Mouse (Mus musculus) forebrain, embryonic 10.5 days (tissue): ENCODE results near the gene Shox2. TPM values are rescaled to one million over a fixed set of nuclear protein-coding genes. Genes with fewer than 3 reads are reported as not detected.

Experiments
- DNase-seq: peaks from one replicate; pipeline ENCODE4 v3.0.0-alpha.2; 2017; ENCODE audit warnings: low spot score; ENCODE audit errors: extremely low spot score
- H3K27ac ChIP-seq: fragments of 300-500 bp; sonication (generic); 2 replicates; pipeline ENCODE4 v1.5.1; 2016; ENCODE audit warnings: mild to moderate bottlenecking
- H3K27me3 ChIP-seq: fragments of 300-500 bp; sonication (generic); 2 replicates; pipeline ENCODE4 v1.6.1; 2016; ENCODE audit warnings: mild to moderate bottlenecking; ENCODE audit not compliant: poor library complexity, severe bottlenecking
- H3K36me3 ChIP-seq: fragments of 300-500 bp; sonication (generic); replicated peaks from 2 replicates; pipeline ENCODE4 v1.6.1; 2016; ENCODE audit warnings: mild to moderate bottlenecking, moderate library complexity
- H3K4me1 ChIP-seq: fragments of 300-500 bp; sonication (generic); 2 replicates; pipeline ENCODE4 v1.6.1; 2016
- H3K4me3 ChIP-seq: fragments of 300-500 bp; sonication (generic); 2 replicates; pipeline ENCODE4 v1.5.1; 2016; ENCODE audit warnings: mild to moderate bottlenecking, moderate library complexity
- H3K9me3 ChIP-seq: fragments of 300-500 bp; sonication (generic); 2 replicates; pipeline ENCODE4 v1.6.1; 2016; ENCODE audit warnings: mild to moderate bottlenecking, moderate library complexity
- WGBS: fragments of 180-500 bp; shearing (Covaris S2); methylation state at CpG from one replicate; pipeline ENCODE4 v1.1.7; 2016; 5-methylcytosine and 5-hydroxymethylcytosine counted together
- polyA plus RNA-seq: library from polyadenylated mRNA; unstranded; fragments of >200 nt; fragmentation: Nextera tagmentation; extraction: Ambion mirVana; gene quantifications from 2 replicates; pipeline ENCODE4 v1.2.1, GENCODE M21; 2016

Shox2 gene
- 3.4 and 6.6 TPM in 2 replicates for polyA plus RNA-seq

- Histone ChIP-seq H3K4me3 (peak within 1 kb of the TSS; percentile 61), H3K36me3 (no peaks in the 10 kb centered on the region), H3K9me3 (no peaks in the 10 kb centered on the region), H3K27ac (peak within 1 kb of the TSS; percentile 81), H3K27me3 (peaks cover 85% of the 10 kb centered on the region), H3K4me1 (peaks cover 59% of the 10 kb centered on the region)
- peak; percentile 45 for DNase-seq
- 0% methylated on average over 15 of the region's 15 CpGs for WGBS
Observed at GRCm38 (mm10) chr3:66981706-66982105, at the start of gene Shox2. Shox2 (minus strand) TSS chr3:66981771.

- H3K4me1 ChIP-seq: no peaks in the 10 kb centered on the region
- no peak for DNase-seq
- peaks cover 54% of the 10 kb centered on the region for H3K36me3 ChIP-seq
- no peak overlapping the region for H3K27ac ChIP-seq
- WGBS: 92% methylated on average over 1 of the region's 1 CpGs
- no peaks in the 10 kb centered on the region for H3K27me3 ChIP-seq
- H3K9me3 ChIP-seq: no peaks in the 10 kb centered on the region
- H3K4me3 ChIP-seq: no peak overlapping the region
Observed at GRCm38 (mm10) chr3:66996820-66997219, 15.2 kb upstream of the Shox2 start.

DNA sequence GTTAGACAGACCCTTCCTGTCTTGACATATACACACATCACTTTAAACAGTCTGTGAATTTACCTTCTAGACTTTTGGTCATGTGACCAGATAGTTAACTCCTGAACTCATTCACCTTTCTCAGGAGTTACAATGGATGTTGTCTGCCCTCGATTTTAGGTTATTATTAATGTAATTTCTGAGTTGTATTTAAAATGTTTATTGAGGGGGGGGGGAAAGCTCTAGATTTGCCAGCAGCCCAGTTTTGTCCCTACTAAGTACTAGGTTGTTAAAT, 4.7 kb upstream of the Shox2 start:
- H3K9me3 ChIP-seq: no peaks in the 10 kb centered on the region
- peak overlapping the region; percentile 94 for H3K27ac ChIP-seq
- DNase-seq: no peak
- H3K27me3 ChIP-seq: peaks cover 40% of the 10 kb centered on the region
- H3K36me3 ChIP-seq: no peaks in the 10 kb centered on the region
- WGBS: 10% methylated on average over 1 of the region's 1 CpGs
- H3K4me3 ChIP-seq: peak overlapping the region; percentile 84
- peaks cover 27% of the 10 kb centered on the region for H3K4me1 ChIP-seq

DNA sequence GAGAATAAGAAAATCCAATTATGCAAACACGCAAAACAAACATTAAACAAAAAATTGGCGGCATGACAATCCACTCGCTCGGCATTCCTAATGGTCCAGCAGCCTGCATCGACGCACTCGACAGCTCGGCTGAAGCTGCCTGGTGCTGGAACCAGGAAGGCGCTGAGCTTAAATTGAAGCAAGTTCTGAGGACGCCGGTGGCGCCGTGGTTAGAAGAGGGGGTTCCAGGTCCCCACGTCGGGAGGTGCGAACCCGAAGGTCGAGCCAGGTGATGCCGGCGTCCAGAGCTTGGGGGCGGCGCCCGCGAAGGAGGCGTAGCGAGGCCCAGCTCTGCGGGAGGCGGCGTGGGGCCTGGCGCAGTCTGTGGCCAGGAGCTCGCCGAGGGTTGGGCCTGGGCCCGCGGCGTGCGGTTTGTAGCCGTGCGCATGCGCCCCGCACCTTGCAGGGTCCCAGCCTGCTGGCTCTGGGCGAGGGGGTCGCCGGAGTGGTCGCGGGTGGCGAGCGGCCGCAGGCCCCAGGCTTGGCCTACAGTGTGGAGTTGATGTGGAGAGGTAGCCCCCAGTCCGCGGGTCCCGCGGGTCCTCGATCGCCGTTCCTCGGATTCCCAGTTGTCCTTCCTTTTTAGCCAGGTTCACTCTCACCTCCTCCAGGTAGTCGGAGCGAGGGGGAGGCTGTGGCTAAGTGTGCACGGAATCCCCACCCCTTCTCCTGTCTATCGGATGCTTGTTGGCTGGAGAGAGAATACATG, 4.1 kb upstream of the Shox2 start:
- H3K4me3 ChIP-seq: peak overlapping the region; percentile 84
- H3K4me1 ChIP-seq: peaks cover 32% of the 10 kb centered on the region
- peak overlapping the region; percentile 94 for H3K27ac ChIP-seq
- peak; percentile 89 for DNase-seq
- no peaks in the 10 kb centered on the region for H3K36me3 ChIP-seq
- H3K9me3 ChIP-seq: no peaks in the 10 kb centered on the region
- WGBS: under 1% methylated on average over 60 of the region's 60 CpGs
- peaks cover 45% of the 10 kb centered on the region for H3K27me3 ChIP-seq

GRCm38 (mm10) chr3:66983481-66983880, 1.9 kb upstream of the Shox2 start:
- H3K4me3 ChIP-seq: no peak overlapping the region
- no peak for DNase-seq
- no peaks in the 10 kb centered on the region for H3K9me3 ChIP-seq
- peaks cover 68% of the 10 kb centered on the region for H3K27me3 ChIP-seq
- H3K36me3 ChIP-seq: no peaks in the 10 kb centered on the region
- H3K27ac ChIP-seq: no peak overlapping the region
- peaks cover 47% of the 10 kb centered on the region for H3K4me1 ChIP-seq
- WGBS: 11% methylated on average over 3 of the region's 3 CpGs

GRCm38 (mm10) chr3:66982181-66982911, 775 bp upstream of the Shox2 start:
- Histone ChIP-seq H3K4me1 (peaks cover 55% of the 10 kb centered on the region), H3K27me3 (peaks cover 79% of the 10 kb centered on the region), H3K27ac (0 out of 2 replicates have a peak overlapping the region, but pooled peaks have one; percentile 81), H3K4me3 (peak overlapping the region; percentile 61), H3K9me3 (no peaks in the 10 kb centered on the region), H3K36me3 (no peaks in the 10 kb centered on the region)
- peak; percentile 66 for DNase-seq
- 0% methylated on average over 29 of the region's 29 CpGs for WGBS

- H3K27me3 ChIP-seq: peaks cover 91% of the 10 kb centered on the region
- H3K27ac ChIP-seq: peak within 1 kb of the TSS; percentile 81
- under 1% methylated on average over 57 of the region's 62 CpGs for WGBS
- H3K4me1 ChIP-seq: peaks cover 54% of the 10 kb centered on the region
- no peaks in the 10 kb centered on the region for H3K9me3 ChIP-seq
- H3K4me3 ChIP-seq: peak within 1 kb of the TSS; percentile 61
- H3K36me3 ChIP-seq: no peaks in the 10 kb centered on the region
- DNase-seq: peak; percentile 66
Observed at GRCm38 (mm10) chr3:66981101-66981661, 390 bp downstream of the Shox2 start, which contains the start of gene Rsrc1. Rsrc1 (plus strand) TSS chr3:66981390.

GRCm38 (mm10) chr3:66980111-66980975, 1.2 kb downstream of the Shox2 start:
- Histone ChIP-seq H3K4me1 (peaks cover 51% of the 10 kb centered on the region), H3K4me3 (peak overlapping the region; percentile 61), H3K9me3 (no peaks in the 10 kb centered on the region), H3K27me3 (peaks cover 99% of the 10 kb centered on the region), H3K36me3 (no peaks in the 10 kb centered on the region), H3K27ac (peak overlapping the region; percentile 81)
- DNase-seq: no peak
- WGBS: 2% methylated on average over 29 of the region's 29 CpGs

DNA sequence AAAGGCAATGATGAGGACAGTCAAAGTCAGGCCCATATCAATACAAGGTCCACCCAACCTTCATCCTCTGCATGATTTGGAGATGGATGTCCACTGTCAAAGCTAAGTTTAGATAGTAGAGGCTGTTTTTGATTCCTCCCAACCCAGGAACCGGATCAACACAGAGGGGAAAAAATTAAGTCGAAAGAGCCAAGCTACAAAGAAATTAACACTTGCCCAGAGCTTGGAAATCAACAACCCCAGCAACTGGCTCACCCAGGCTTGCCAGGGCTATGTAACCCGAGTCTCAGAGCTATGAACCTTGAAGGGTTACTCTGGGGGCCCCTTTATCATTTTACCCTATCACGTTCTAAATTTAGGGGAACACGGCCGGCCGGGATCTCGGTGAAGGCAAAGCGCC, 2.1 kb downstream of the Shox2 start:
- WGBS: 3% methylated on average over 9 of the region's 9 CpGs
- Histone ChIP-seq H3K36me3 (no peaks in the 10 kb centered on the region), H3K27me3 (peaks cover 100% of the 10 kb centered on the region), H3K9me3 (no peaks in the 10 kb centered on the region), H3K4me1 (peaks cover 51% of the 10 kb centered on the region), H3K27ac (no peak overlapping the region), H3K4me3 (peak overlapping the region; percentile 43)
- DNase-seq: no peak

- under 1% methylated on average over 45 of the region's 45 CpGs for WGBS
- DNase-seq: peak; percentile 60
- H3K4me1 ChIP-seq: peaks cover 52% of the 10 kb centered on the region
Observed at GRCm38 (mm10) chr3:66978457-66979381, 2.9 kb downstream of the Shox2 start.

DNA sequence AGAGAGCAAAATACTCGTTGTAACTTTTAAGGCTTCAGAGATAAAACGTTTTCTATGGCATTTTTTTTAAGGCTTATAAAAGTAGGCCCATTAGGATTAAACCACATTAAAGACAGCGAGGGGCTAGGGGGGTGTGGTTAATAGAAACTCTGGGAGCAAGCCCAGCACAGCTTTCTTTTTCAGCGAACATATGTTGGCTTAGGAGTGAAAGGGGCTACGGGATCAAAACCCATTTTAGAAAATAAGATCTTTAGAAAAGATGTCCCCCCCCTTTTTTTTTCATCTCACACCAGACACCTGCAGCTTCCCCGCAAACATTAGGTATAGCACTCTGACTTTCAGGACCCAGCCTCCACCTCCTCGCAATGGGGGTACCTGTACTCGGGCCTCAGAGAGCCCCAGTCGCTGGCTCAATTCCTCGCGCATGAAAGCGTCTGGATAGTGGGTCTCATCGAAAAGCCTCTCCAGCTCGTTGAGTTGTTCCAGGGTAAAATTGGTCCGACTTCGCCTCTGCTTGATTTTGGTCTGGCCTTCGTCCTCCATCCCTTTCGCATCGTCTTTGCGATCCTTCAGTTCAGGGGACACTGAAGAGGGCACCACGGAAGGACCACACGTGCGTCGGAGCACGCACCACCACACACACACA, 3.6 kb downstream of the Shox2 start:
- H3K27ac ChIP-seq: no peak overlapping the region
- peaks cover 100% of the 10 kb centered on the region for H3K27me3 ChIP-seq
- peak overlapping the region; percentile 43 for H3K4me3 ChIP-seq
- WGBS: under 1% methylated on average over 25 of the region's 25 CpGs
- peaks cover 59% of the 10 kb centered on the region for H3K4me1 ChIP-seq
- no peaks in the 10 kb centered on the region for H3K36me3 ChIP-seq
- no peak for DNase-seq
- no peaks in the 10 kb centered on the region for H3K9me3 ChIP-seq

More at GRCm38 (mm10) chr3:66978457-66979381, 2.9 kb downstream of the Shox2 start:
- Histone ChIP-seq H3K36me3 (no peaks in the 10 kb centered on the region), H3K9me3 (no peaks in the 10 kb centered on the region), H3K27me3 (peaks cover 100% of the 10 kb centered on the region), H3K27ac (peak overlapping the region; percentile 42), H3K4me3 (peak overlapping the region; percentile 43)
